Mouse (Mus musculus) lung, postnatal 36 days (tissue): ENCODE data around the gene Insl5.

Experiments
- DNase-seq: peaks from one replicate; pipeline ENCODE4 v3.0.0; 2022; ENCODE audit warnings: mixed read lengths

The Insl5 gene

DNA sequence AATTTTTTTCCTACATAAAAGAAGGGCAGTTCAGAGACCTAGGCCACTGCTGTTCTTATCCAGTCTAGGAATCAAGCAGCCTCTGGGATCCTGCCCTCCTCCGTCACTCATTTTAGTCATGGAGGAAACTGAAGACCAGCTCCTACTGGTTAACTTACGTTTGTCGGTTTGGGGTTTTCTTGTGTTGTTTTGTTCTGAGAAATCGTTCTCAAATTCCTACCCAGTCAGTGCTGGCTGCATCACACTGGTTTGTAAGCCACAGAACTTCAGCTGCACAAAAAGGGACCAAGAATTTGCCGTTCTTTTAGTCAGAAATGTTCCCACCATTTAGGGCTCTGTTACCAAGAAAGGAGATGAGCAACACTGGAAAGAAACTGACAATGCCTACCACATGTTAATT lies 37.3 kb downstream of the Insl5 start:
- no peak for DNase-seq

DNA sequence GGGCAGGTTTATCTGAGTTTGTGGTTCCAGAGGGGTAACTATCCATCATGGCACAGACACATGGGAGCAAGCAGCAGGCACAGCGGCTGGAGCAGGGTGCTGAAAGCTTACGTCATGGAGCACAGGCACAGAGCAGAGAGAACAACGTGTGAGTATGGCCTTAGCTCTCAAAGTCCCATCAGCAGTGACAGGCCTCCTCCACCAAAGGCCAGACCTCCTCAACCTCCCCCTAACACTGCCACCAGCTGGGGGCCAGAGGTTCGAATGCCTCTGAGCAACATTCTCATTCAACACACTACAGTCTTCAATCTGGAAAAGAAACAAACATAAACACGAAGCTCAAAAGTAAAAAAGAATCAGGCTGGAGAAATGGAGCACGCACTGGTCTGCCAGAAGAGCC lies 38.1 kb downstream of the Insl5 start:
- no peak for DNase-seq

DNA sequence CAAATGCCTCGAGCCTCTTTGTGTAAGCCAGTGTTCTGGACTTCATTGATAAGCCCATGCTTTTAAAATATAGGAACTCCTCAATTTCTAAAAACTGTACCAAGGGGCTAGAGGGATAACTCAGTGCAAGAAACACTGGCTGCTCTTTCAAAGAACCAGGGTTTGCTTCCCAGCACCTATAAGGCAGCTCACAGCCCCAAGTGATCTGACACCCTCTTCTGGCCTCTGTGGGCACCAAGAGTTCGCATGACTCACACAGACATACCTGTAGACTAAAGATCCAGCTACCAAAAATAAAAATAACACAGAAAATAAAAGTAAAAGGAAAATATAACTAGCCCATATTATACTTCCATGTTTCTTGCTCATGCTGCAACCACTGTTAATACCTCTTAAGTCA lies 38.9 kb downstream of the Insl5 start:
- DNase-seq = no peak

DNA sequence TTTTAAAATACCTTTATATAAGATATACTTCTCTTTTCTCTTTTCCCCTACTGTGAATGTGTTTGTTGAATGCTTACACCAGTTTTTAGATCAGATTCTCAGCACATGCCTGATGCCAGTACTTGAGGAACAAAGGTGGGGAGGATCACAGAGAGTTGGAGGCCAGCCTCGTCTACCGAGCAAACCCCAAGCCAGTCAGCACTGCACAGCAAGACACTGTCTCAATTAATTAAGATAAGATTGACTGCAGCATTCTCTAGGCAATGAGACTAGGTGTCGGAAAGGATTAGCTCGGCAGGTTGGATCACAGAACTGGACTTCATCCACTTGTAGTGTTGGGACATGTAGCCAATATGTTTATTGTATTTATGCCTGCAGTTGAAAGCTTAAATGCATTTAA lies 39.3 kb downstream of the Insl5 start:
- DNase-seq = no peak

DNA sequence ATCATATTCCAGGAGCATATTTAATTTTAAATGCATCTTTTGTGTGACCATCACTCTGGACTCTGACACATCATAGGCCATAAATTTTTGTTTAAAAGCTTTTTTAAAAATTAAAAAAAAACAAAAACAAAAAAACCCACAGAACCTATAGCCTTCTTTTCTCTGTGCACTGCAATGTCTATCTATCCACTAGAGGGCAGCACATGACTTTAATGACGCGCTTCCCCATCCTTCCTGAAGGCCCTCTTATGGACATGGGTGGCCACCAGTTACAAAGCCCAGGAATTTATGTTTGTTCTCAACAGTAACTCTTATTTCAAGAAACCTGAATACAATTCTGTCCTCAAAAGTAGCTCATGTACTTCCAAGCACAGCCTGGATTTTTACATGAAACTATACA lies 39.7 kb downstream of the Insl5 start:
- DNase-seq = peak; percentile 81

DNA sequence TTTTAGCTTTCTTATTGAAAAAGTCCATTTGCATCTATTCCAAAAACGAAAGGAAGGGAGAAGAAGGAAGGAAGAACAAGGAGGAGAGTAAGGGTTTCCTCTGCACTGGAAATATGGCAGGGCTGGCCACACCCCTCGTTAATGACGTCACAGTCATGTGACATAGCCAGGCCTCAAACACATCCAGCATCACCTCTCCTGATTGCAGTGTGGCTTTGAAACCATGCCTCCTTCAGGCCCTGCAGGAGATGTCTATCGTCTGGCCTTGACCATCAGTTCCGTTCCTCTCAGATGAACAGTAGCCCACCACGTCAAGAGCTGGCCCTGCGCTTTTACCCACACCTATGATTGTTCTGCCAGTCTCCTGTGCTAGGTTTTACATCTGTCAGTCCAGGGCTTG lies 40.5 kb downstream of the Insl5 start:
- no peak for DNase-seq

DNA sequence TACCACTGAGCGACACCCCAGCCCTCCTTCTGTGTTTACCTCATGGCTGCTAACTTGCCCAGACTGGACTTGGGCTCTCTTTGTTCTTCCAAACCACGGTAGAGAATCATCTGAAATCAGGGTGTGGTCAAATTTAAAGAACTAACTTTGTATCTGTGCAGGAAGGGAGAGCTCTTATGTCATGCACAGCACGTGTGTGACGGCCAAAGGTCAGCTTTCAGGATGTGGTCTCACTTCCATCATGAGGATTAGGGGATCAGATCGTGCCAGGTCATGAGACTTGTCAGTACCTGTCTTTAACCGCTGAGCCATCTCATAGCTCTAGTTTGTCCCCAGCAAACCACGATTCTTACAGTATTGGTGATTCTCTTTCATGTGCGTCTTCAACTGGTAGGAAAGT lies 44.9 kb downstream of the Insl5 start:
- no peak for DNase-seq

DNA sequence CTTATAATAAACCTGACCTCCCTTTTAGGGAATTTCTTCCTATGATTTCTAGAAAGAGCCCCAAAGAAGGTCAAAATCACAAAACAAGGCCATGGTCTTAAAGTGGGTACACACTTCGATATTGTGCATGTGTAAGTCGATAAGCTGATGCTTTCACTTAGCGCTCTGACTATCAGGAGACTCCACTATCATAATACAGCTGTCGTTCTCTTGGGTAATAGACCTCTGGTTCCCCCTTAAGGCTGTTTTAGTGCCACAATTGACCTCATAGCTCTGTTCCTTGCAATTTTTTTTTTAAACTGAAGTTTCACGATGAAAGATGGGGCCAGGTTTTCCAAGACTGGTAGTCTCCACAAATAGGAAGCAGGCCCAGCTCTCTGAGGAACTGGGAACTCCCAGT lies 47.3 kb downstream of the Insl5 start:
- no peak for DNase-seq

DNA sequence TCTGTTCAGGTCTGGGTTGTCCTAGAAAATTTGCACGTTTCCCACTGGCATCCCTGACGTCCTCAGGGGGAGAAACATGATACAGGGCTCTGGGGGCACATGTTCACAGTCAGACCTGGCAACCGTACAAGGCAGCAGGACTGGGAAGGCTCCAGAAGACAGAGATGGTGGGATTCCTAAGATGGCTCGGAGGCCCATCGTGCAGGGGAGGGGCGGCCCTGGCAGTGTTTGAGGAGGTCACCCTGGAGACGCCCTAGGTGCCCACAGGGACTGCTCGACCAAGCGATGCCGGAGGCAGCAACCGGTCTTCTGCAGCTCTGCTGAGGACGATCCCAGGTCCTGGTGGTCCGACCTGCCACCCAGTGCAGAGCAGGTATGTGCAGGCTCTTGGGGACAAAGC lies 48.2 kb downstream of the Insl5 start, which contains the start of gene Tctex1d1:
Gene Tctex1d1, plus strand, starts transcription at position 167 of the 400 bp plus-strand sequence.
- no peak for DNase-seq

DNA sequence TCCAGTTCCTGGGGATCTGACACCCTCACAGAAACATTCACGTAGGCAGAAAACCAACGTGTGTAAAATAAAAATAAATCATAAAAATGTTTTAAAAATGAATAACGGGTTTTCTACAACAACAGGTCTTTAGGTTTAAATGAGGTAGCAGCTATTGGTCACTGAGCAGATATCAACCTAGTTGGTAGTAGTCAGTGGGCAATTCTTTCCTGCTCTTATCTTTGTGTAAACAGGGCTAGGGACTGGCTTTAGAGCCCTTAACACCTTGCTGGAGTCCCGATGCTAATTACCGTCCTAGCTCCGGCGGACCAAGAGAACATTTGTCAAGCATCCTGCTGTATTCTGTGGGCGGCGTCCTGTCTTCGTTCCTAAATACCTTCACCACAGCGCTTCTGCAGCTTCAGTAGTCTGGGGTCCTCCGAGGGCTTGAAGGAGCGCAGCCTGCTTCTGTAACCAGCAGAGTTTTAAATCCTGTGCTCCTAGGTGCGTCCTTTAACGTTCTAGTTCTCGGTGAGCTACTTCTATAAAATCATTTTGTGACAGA lies 48.8 kb downstream of the Insl5 start:
- no peak for DNase-seq

DNA sequence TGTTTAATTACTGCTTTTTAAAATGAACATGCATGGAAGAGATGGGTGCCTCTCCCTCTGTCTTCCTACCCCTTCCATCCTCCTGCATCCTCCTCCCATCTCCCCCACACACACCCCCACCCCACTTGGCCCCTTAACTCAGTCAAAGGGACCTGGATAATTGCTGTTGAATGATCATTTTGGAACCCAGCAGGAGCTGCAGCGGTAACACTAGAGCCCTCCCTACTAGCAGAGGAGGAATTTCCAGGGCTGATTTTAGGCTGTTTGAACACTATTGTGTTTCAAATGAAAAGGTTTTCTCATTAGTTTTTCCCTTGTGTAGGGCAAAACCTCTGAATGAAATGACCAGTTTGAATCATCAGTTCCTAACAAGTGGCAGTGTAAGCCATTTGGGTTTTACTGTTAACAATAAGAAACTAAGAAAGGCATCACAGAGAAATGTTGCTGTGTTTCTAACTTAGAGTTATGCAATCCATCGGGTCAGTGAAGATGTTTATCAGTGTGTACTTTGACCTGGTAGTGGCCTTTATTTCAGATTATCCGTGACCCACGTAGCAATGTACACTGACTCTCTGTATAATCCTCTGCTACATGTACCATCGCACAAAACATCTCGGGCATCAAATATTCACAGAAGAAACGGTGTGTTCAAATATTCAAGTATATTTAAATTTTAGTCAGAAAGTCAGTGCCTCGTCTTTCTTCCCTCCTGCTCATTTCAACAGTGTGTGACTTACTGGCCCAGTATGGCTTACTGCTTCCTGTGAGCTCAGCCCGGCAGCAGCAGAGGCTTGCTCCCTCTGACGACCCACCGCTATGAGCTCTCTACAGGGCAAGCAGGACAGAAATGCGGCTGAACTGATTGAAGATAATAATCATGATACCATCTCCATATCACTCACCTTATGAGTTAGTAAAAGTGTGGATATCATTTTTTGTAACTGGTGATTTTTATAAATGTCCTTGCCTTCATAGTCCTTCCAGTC lies 50.1 kb downstream of the Insl5 start:
- no peak for DNase-seq

DNA sequence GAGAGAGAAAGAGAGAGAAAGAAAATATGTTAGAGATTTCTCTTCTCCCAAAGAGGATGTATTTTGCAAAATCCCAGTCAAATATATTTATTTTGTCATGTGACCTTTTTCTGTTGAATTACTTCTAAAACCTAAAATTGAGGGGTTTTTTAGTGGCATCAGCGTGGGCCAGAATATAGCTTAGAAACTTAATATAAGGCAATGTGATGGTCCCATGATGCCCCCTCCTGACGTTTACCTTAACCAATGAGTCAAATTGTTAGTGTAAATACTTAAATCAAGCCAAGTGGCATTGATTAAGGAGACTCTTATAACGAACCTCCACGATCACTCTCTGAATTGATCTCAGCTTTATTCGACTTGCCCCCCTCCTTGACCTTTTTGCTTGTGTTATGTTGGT lies 52.5 kb downstream of the Insl5 start:
- no peak for DNase-seq

DNA sequence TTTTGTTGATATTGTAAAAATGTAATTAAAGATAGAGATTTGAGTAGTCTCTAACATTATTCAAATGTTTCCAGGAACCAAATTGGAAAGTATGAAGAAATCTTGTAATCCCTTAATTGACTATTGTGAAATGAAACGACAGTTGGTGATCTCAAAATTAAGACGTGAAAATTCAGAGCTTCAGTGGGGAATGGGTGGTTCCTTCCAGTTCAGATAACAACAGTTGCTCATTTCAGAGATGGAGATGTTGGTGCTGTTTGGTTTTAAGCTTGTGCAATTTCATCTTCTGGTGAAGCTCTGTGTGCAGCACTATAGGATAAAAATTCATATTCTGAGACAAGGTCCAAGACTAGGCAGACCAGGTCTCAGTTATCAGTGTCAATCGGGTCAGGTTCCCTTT lies 54.6 kb downstream of the Insl5 start:
- DNase-seq = no peak

DNA sequence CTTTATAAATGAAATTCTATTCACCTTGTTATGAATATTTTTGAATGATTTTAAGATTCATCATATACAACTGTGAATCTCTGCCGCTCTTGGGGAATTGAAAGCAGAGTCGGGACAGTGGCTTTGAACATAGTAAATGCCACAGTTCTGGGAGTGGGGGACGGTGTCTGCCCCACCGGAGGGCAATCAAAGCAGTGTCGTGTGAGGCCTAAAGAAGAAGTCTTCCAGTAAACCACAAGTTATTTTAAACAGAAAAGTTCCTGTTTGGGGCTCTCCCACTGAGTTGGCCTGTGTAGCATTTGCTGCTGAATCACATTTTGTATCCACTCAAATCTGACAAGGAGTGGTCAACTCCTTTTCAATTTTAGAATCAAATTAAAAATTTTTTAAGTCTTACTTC lies 55.5 kb downstream of the Insl5 start:
- no peak for DNase-seq

DNA sequence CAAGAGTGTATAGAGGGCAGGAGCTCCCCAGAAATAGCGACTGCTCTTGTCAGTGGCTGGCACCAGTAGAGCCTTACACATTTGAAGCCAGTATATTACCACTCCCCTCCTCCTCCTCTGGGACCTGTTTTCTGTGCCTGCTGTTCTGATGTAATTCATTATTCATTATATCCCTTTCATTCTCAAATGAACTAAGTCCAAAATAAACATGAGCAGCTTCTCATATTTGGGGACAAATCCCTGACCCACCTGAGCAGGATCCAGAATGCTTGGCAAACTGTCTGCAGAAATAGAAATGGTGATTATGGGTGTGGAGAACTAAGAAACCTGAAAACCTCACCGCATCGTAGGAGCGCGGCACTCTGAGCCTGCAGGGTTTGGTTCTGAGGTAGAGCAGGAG lies 57.0 kb downstream of the Insl5 start:
- DNase-seq = no peak
